Mouse (Mus musculus) embryonic fibroblast, embryonic 13.5 days (primary cell): ENCODE results near the gene Hps5.

Experiments
- CTCF ChIP-seq: IDR thresholded peaks from 2 replicates; pipeline ENCODE4 v1.5.1; 2011; ENCODE audit warnings: mild to moderate bottlenecking, control low read depth, low read length, moderate library complexity, borderline replicate concordance; ENCODE audit not compliant: insufficient read depth
- POLR2A ChIP-seq: IDR thresholded peaks from 2 replicates; pipeline ENCODE4 v1.6.1; 2011; ENCODE audit warnings: low read depth, mild to moderate bottlenecking, control low read depth, low read length, moderate library complexity

GRCm38 (mm10) chr7:46830799-46831590 is 35.1 kb upstream of the Hps5 start:
- TF ChIP-seq POLR2A = no peak
- TF ChIP-seq CTCF = no peak
